Mouse (Mus musculus) cerebellum, adult 9-11 months (tissue): ENCODE measurements around the gene Mrs2.

Experiments
- DNase-seq: peaks from one replicate; pipeline ENCODE4 v3.0.0; 2022

Gene Mrs2

DNA sequence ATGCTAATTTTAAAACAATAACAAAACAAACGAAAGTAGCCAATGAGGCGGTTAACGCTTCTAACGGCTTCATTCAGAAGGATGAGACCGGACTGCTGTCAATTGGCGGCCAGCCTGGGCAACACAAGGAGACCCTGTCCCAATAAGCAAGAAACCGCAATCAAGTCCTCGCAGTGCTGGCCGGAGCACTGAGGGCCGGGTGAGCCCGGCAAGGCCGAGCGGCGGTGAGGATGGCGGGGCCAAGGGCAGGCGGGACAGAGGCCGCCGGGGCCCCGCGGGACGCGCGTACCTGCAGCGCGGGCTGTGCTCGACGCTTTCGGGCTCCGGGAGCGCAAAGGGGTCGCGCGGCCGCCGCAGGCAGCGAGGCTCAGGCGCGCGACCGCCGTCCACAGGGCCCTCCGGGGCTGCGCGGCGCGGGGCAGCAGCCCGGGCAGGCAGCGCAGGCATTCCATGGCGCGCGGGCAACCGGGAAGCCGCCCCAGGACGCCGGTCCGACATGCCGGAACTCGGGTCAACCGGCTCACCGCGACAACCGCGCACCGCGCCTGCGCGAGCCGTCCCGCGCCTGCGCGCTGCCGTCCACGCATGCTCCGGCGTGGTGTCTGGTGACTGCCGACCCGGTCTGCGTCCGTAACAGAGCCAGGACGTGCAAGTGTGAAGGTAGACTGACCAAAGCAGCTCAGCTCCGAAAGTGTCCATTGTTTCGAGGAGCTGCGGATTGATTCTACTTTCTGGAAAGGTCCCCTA, at the start of gene Mrs2:
Gene Mrs2, minus strand, starts transcription at position 587 of the 747 bp plus-strand sequence.
- peak; percentile 92 for DNase-seq

DNA sequence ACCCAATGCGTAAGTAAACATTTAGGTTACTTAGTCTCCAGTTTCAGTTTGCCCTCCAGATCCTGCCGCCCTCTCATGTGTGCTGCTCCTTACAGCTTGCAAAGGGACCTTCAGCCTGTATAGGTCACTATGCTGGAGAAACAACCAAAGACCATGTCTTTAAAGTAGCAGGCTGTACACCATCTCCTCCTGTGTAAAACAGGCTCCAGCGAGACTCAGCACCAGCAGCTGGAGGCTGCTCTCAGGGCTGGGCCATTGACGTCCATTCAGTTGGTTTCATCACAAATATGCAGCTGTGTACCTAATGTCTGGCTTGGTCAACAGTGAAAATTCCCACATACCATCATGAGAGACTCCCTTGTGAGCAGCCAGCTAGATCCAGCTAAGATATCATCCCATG, 49.6 kb upstream of the Mrs2 start:
- no peak for DNase-seq

- DNase-seq = no peak
Measured at GRCm38 (mm10) chr13:25067183-25067582, 47.0 kb upstream of the Mrs2 start.

DNA sequence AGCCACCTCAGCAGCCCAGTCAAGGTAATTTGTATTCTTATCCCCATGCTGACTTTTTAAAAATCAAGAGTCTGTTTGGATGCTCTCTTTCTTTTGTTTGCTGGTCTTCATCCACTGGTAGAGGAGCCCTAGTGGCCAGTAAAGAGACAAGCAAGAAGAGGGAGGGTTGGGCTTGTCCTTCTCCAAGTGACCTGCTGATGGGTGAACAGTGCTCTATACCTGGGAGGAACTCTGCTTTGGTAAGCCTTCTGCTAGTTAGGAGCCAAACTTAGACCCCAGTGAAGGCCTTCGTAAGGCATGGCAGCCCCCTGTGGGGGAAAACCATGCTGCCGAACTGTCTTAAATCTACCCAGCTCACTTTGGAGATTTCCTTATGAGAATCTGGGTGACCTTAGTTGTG, 46.5 kb upstream of the Mrs2 start:
- DNase-seq = no peak

GRCm38 (mm10) chr13:25055873-25056667, 35.9 kb upstream of the Mrs2 start, which contains the start of gene Dcdc2a:
Dcdc2a (plus strand) TSS chr13:25056004.
- no peak for DNase-seq

DNA sequence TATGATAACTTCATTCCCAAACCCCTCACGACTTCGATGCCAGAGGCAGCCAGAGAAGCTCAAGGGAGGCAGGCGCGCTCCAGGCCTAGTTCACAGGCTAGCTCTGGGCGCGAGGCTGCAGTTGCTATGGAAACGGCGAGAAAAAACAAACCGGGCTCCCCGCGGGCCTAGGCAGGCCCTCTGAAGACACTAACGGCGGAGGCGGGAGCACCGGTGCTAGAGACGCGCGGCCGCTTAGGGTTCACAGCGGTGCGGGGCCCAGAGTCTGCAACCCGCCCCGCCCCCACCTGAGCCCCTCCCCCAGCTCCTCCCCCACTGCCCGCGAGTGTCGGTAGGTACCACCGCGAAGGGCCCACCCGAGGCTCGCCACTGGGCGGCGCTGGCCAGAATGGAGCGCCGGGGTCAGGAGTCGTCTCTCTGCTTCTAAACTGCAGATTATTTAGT, 35.0 kb upstream of the Mrs2 start:
- peak; percentile 34 for DNase-seq

DNA sequence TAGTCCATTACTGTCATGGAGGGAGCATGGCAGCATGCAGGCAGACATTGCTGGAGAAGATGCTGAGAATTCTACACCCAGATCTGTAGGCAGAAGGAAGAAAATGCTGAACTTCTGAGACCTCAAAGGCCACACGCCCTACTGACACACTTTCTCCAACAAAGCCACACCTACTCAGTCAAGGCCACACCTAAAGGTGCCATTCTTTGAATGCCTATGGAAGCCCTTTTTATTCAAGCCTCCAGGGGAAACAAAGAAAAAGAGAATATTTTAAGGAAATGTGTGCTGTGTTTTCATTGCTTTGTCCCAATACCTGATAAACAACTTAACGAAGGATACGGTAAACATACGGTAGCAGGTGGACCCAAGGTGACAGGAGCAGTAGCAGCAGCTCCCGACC, 32.5 kb upstream of the Mrs2 start:
- DNase-seq = no peak

GRCm38 (mm10) chr13:25039488-25039887, 19.3 kb upstream of the Mrs2 start:
- DNase-seq = no peak

DNA sequence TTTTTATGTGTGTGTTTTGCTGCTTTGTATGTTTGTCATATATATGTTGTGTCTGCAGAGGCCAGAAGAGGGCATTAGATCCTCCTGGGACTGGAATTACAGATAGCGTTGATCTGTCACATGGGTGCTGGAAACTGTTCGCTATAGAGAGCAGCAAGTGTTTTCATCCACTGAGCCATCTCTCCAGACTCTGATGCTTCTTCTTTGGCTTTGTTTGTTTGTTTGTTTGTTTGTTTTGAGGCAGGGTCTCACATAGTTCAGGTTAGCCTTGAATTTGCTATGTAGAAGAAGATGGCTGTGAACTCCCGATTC, 6.9 kb upstream of the Mrs2 start:
- no peak for DNase-seq

DNA sequence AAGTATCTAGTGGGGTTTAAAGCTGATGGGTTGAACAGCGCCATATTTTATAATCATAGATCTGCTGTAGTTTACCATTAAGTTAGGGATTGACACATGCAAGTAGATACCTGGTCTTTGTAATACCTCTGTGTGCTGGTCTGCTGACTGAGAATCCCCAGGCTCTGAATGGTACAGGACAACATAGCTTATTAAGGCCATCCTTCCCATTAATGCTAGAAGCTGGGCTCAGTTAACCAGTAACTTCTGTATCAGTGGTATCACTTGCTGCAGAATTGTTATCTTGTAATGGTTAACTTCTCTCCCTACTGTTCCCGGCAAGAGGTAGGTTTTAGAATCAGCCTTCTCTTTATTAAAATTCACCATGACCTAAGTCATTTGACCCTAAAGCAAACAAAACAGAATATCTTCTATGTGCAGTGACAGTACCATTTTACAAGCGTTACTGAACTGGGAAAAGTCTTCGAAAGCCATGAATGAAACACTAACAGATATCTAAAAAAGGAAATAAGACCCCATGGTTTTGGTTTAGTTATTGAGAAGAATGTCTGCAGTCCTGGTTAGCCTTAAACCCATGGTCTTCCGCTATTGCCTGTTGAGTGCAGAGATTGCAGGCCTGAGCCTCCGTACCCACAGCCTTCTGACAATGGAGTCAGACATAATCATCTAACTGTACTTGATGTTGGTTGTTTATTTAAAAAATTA, 6.4 kb upstream of the Mrs2 start:
- DNase-seq = no peak

- no peak for DNase-seq
Measured at GRCm38 (mm10) chr13:25024655-25025054, 4.5 kb upstream of the Mrs2 start.

DNA sequence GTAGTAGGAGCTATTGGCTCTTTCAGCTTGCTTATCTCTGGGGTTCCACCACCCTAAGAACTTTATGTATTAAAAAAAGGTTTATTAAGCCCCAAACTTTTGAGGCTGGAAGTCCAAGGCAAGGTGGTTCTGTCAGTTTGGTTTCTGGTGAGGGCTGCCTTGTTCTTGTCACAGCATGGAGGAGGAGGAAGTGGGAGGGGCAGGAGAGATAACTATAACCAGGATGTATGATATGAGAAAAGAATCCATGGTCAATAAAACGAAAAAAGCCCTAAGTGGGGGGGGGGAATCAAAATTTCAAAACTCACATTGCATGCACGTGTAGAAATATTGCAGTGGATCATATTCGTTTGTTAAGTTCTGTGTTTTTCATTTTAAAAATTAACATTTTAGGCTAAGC, 3.0 kb upstream of the Mrs2 start:
- no peak for DNase-seq

- no peak for DNase-seq
Measured at GRCm38 (mm10) chr13:25022386-25022785, 2.2 kb upstream of the Mrs2 start.

DNA sequence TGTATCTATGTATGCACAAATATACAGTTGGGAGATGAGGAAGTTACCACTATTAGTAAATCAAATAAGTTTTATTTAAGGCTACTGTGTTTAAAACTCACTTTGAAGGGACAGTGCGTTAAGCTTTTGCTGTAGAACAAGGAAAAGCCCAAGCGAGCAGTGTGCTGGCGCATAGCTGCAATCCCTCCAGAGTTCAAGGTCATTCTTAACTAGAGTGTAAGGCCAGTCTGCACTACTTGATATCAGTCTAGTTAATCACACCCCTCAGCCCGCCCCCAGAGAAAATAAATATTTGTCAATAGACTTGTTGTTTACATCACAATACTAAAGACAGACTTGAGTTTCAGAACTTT, 337 bp upstream of the Mrs2 start:
- DNase-seq = no peak

- no peak for DNase-seq
Measured at GRCm38 (mm10) chr13:25018316-25018715, 1.9 kb downstream of the Mrs2 start.

DNA sequence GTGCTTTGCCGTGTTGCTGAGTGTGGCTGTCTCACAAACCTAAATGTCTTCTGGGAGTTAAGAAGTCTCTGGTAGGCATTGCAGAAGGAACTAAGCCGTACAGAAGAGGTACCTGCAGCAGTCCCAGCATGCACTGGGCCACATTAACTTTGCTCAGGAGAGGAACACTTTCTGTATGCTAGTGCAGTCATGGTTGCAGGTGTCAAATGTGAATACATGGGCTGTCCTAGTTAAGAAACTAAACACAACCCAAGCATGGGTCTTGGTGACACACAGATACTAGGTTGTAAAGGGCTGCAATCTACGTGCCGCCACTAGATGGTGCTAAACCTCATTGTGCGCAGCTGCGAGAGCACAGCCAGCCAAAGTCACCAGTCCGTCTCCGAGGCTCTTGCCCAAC, 13.1 kb downstream of the Mrs2 start:
- DNase-seq = no peak

GRCm38 (mm10) chr13:25002965-25003364, 17.2 kb downstream of the Mrs2 start:
- no peak for DNase-seq

DNA sequence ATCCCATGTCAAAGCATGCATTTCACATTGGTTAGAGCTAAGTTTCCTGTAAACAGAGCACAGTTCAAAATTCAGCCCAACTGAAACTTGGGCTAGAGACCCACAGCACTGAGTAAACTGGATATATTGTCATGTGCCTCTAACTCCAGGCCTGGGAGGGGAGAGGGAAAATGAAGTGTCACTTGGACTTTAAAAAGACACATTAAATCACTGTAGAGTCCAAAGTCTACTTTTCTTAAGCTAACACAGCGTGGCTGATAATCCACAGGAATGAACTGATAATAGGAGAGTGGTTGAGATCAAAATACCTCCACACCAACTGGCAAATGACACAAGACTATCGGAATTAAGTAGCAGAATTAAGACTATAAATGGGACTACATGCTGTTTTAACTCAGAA, 20.6 kb downstream of the Mrs2 start:
- DNase-seq = no peak

GRCm38 (mm10) chr13:24993160-24993559, 27.0 kb downstream of the Mrs2 start:
- no peak for DNase-seq

DNA sequence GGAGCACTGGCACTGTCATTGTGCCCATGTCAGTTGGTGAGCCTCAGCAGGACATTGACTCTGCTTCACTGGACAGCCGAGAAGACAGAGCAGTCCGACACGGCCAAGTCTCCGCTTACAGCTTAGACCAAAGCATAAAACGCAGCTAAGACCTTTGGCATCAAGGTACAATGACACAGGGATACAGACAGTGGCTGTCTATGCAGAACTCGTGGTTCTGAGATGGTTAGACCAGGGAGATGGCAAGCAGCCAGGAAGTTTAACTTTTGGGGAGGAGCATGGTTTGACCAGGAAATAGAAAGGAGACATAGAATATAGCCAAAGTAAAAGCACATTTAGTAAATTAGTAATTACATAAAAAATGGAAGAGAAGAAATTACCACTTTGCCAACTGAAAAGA, 31.2 kb downstream of the Mrs2 start:
- no peak for DNase-seq

DNA sequence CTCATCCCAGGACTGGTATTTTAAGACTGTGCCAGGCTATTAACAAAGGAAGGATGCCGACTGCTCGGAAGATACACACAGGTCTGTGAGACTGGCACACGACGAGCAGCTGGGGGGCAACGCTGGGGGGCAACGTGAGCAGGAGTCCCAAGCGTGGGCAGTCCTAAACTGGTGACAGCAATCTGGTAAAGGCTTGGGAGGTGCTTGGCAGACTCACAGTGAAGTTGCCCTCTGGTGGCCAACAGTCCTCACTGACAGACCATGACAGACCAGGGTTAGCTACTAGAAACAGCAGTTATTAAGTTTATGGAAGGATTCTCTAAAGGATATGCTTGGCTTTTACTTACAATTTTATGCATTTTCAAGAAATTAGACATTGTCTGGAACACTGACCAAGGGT, 31.8 kb downstream of the Mrs2 start:
- DNase-seq = peak; percentile 56

DNA sequence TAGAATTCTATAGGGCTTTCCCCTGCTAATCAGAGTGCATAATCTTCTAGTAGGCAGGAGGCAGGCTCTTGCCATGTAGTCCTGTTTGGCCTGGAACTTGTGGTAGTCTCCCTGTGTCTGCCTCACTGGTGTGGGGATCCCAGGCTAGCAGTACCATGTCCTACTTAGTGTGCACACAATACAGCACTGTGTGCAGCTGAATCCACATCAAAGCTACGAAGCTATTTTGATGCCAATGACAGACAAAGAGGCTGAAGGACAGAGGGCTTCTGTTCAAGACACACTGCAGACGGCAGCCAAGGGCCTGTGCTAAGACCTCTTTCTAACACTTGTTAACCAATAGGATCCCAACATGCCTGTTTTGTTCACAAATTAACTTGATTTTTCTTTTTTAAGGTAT, 34.7 kb downstream of the Mrs2 start:
- DNase-seq = peak; percentile 23

GRCm38 (mm10) chr13:24981031-24981430, 39.1 kb downstream of the Mrs2 start:
- DNase-seq = no peak

GRCm38 (mm10) chr13:24977820-24978342, 42.3 kb downstream of the Mrs2 start:
- no peak for DNase-seq
